Mouse (Mus musculus): ENCODE data around the gene 4930402H24Rik. TPM values are rescaled to one million over a fixed set of nuclear protein-coding genes. Genes with fewer than 3 reads are reported as not detected.

The 4930402H24Rik gene
- 12.3 and 13.4 TPM in 2 replicates for polyA plus RNA-seq (2015; fragmentation: Nextera tagmentation; extraction: Ambion mirVana)

DNA sequence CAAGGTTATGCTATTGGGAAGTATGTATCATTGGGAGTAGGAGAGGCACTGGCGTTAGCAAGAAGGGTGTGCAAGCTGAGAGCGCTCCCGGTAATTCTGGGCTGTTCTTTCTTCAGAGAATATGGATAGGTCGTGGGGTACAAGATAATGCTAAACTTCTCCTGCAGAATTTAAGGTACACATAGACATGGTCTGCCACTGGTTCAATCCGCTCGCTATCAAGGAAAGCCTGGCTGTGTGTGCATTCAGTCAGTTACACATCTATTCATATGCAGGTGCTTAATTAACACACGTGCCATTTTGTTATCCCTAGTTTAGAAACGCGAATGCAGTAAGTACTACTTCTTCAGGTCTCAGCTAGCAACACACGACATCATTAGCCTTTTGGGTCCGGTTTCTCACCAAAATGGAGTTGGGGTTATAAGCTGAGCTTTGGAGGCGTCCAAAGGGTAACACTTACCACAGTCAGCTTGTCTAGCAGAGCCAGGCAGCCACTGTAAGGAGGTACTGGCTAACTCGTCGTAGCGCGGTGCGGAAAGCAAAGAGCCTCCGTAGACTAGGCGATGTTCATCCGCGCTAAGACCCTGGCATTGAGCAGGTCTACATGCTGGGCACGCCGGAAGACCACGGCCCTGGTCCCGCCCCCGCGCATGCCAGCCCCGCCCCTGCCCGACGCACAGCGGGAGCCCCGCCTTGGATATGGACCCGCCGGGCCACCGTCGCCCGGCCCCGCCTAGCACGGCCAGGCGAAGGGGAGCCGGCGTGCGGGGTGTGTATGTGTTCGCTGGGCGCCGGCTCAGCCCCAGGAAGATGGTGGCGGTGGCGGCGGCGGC lies at the start of gene 4930402H24Rik, which contains the start of gene Atrn:
4930402H24Rik (minus strand) TSS at position 656 of the 833 bp plus-strand sequence.
Atrn (plus strand) TSS at position 745 of the 833 bp plus-strand sequence.
- 3% methylated on average over 49 of the region's 50 CpGs for WGBS (ENCODE audit: insufficient replicate concordance)
- peak within 1 kb of the TSS; percentile 92 for H3K4me2 ChIP-seq (ENCODE audit: low read depth, low read length)
- peak within 1 kb of the TSS; percentile 69 for H3K27ac ChIP-seq (ENCODE audit: low read length)
- no peaks in the 10 kb centered on the region for H3K9me3 ChIP-seq (replicated peaks; ENCODE audit: control insufficient read depth, low read length)
- H3K4me3 ChIP-seq (ENCODE audit: low read depth, low read length), result peak within 1 kb of the TSS; percentile 96
- peak; percentile 99 for ATAC-seq (ENCODE audit: low read depth)
- peak within 1 kb of the TSS; percentile 93 for H3K9ac ChIP-seq (ENCODE audit: low read depth, low read length)
- H3K36me3 ChIP-seq (ENCODE audit: control insufficient read depth, insufficient read depth), result no peaks in the 10 kb centered on the region
- no peaks in the 10 kb centered on the region for H3K27me3 ChIP-seq (ENCODE audit: control insufficient read depth, insufficient read depth, low read depth, low read length)
- H3K4me1 ChIP-seq (ENCODE audit: control insufficient read depth, low read depth, low read length), result peaks cover 16% of the 10 kb centered on the region

GRCm38 (mm10) chr2:130950548-130950947 lies 44.3 kb upstream of the 4930402H24Rik start:
- Histone ChIP-seq H3K9ac (ENCODE audit: low read depth, low read length) (no peak overlapping the region), H3K27me3 (ENCODE audit: control insufficient read depth, insufficient read depth, low read depth, low read length) (no peaks in the 10 kb centered on the region), H3K9me3 (replicated peaks; ENCODE audit: control insufficient read depth, low read length) (no peaks in the 10 kb centered on the region), H3K4me3 (ENCODE audit: low read depth, low read length) (no peak overlapping the region), H3K4me1 (ENCODE audit: control insufficient read depth, low read depth, low read length) (no peaks in the 10 kb centered on the region), H3K27ac (ENCODE audit: low read length) (no peak overlapping the region), H3K36me3 (ENCODE audit: control insufficient read depth, insufficient read depth) (no peaks in the 10 kb centered on the region), H3K4me2 (ENCODE audit: low read depth, low read length) (no peak overlapping the region)
- ATAC-seq (ENCODE audit: low read depth), result no peak
- WGBS (ENCODE audit: insufficient replicate concordance), result 0% methylated on average over 1 of the region's 1 CpGs

GRCm38 (mm10) chr2:130949781-130950180 lies 43.6 kb upstream of the 4930402H24Rik start:
- Histone ChIP-seq H3K9ac (ENCODE audit: low read depth, low read length) (no peak overlapping the region), H3K27ac (ENCODE audit: low read length) (no peak overlapping the region), H3K4me2 (ENCODE audit: low read depth, low read length) (no peak overlapping the region), H3K9me3 (replicated peaks; ENCODE audit: control insufficient read depth, low read length) (no peaks in the 10 kb centered on the region), H3K27me3 (ENCODE audit: control insufficient read depth, insufficient read depth, low read depth, low read length) (no peaks in the 10 kb centered on the region), H3K4me3 (ENCODE audit: low read depth, low read length) (no peak overlapping the region), H3K36me3 (ENCODE audit: control insufficient read depth, insufficient read depth) (no peaks in the 10 kb centered on the region), H3K4me1 (ENCODE audit: control insufficient read depth, low read depth, low read length) (no peaks in the 10 kb centered on the region)
- WGBS (ENCODE audit: insufficient replicate concordance), result 73% methylated on average over 2 of the region's 2 CpGs
- ATAC-seq (ENCODE audit: low read depth), result no peak

- Histone ChIP-seq H3K4me2 (ENCODE audit: low read depth, low read length) (no peak overlapping the region), H3K36me3 (ENCODE audit: control insufficient read depth, insufficient read depth) (no peaks in the 10 kb centered on the region), H3K27me3 (ENCODE audit: control insufficient read depth, insufficient read depth, low read depth, low read length) (no peaks in the 10 kb centered on the region), H3K4me1 (ENCODE audit: control insufficient read depth, low read depth, low read length) (peaks cover 8% of the 10 kb centered on the region), H3K9me3 (replicated peaks; ENCODE audit: control insufficient read depth, low read length) (no peaks in the 10 kb centered on the region), H3K27ac (ENCODE audit: low read length) (no peak overlapping the region), H3K9ac (ENCODE audit: low read depth, low read length) (no peak overlapping the region), H3K4me3 (ENCODE audit: low read depth, low read length) (no peak overlapping the region)
- WGBS (ENCODE audit: insufficient replicate concordance), result 63% methylated on average over 12 of the region's 12 CpGs
- peak; percentile 83 for ATAC-seq (ENCODE audit: low read depth)
Observed at GRCm38 (mm10) chr2:130932865-130933264, 26.7 kb upstream of the 4930402H24Rik start.

GRCm38 (mm10) chr2:130929994-130930393 lies 23.8 kb upstream of the 4930402H24Rik start:
- no peak overlapping the region for H3K4me2 ChIP-seq (ENCODE audit: low read depth, low read length)
- H3K9ac ChIP-seq (ENCODE audit: low read depth, low read length), result no peak overlapping the region
- no peak overlapping the region for H3K4me3 ChIP-seq (ENCODE audit: low read depth, low read length)
- ATAC-seq (ENCODE audit: low read depth), result peak; percentile 61; the same call in 1 of the 2 replicates
- H3K9me3 ChIP-seq (replicated peaks; ENCODE audit: control insufficient read depth, low read length), result no peaks in the 10 kb centered on the region
- WGBS (ENCODE audit: insufficient replicate concordance), result 26% methylated on average over 5 of the region's 5 CpGs
- H3K4me1 ChIP-seq (ENCODE audit: control insufficient read depth, low read depth, low read length), result peaks cover 8% of the 10 kb centered on the region
- H3K27ac ChIP-seq (ENCODE audit: low read length), result no peak overlapping the region
- H3K36me3 ChIP-seq (ENCODE audit: control insufficient read depth, insufficient read depth), result no peaks in the 10 kb centered on the region
- H3K27me3 ChIP-seq (ENCODE audit: control insufficient read depth, insufficient read depth, low read depth, low read length), result no peaks in the 10 kb centered on the region

- H3K4me1 ChIP-seq (ENCODE audit: control insufficient read depth, low read depth, low read length), result peaks cover 8% of the 10 kb centered on the region
- no peaks in the 10 kb centered on the region for H3K27me3 ChIP-seq (ENCODE audit: control insufficient read depth, insufficient read depth, low read depth, low read length)
- H3K4me3 ChIP-seq (ENCODE audit: low read depth, low read length), result no peak overlapping the region
- no peak for ATAC-seq (ENCODE audit: low read depth)
- no peak overlapping the region for H3K27ac ChIP-seq (ENCODE audit: low read length)
- no peaks in the 10 kb centered on the region for H3K36me3 ChIP-seq (ENCODE audit: control insufficient read depth, insufficient read depth)
- H3K9ac ChIP-seq (ENCODE audit: low read depth, low read length), result no peak overlapping the region
- no peak overlapping the region for H3K4me2 ChIP-seq (ENCODE audit: low read depth, low read length)
- no peaks in the 10 kb centered on the region for H3K9me3 ChIP-seq (replicated peaks; ENCODE audit: control insufficient read depth, low read length)
Observed at GRCm38 (mm10) chr2:130928530-130928929, 22.3 kb upstream of the 4930402H24Rik start.

DNA sequence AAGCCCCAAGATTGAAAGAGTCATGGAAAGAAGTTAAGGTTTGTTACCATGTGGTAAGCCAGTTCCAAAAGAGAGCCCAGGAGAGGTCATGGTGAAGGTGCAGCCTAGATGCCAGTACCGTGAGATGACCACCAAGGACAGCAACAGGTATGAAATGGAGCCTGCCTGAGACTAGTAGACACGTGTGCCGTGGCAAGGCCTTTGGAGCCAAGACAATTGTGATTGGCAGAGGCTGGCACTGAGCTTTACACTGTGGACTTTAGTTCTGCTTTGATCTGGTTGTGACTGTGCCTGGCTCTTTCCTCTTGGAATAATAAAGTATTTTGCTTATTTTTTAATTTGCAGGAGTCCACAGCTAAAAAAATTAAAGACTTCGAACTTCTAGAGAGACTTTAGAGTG lies 21.8 kb upstream of the 4930402H24Rik start:
- peaks cover 8% of the 10 kb centered on the region for H3K4me1 ChIP-seq (ENCODE audit: control insufficient read depth, low read depth, low read length)
- ATAC-seq (ENCODE audit: low read depth), result no peak
- H3K9me3 ChIP-seq (replicated peaks; ENCODE audit: control insufficient read depth, low read length), result no peaks in the 10 kb centered on the region
- H3K36me3 ChIP-seq (ENCODE audit: control insufficient read depth, insufficient read depth), result no peaks in the 10 kb centered on the region
- no peaks in the 10 kb centered on the region for H3K27me3 ChIP-seq (ENCODE audit: control insufficient read depth, insufficient read depth, low read depth, low read length)
- H3K9ac ChIP-seq (ENCODE audit: low read depth, low read length), result no peak overlapping the region
- 69% methylated on average over 4 of the region's 4 CpGs for WGBS (ENCODE audit: insufficient replicate concordance)
- no peak overlapping the region for H3K4me3 ChIP-seq (ENCODE audit: low read depth, low read length)
- no peak overlapping the region for H3K4me2 ChIP-seq (ENCODE audit: low read depth, low read length)
- no peak overlapping the region for H3K27ac ChIP-seq (ENCODE audit: low read length)

- 59% methylated on average over 2 of the region's 2 CpGs for WGBS (ENCODE audit: insufficient replicate concordance)
Observed at GRCm38 (mm10) chr2:130924950-130925349, 18.7 kb upstream of the 4930402H24Rik start.

GRCm38 (mm10) chr2:130919062-130919593 lies 12.9 kb upstream of the 4930402H24Rik start:
- no peak overlapping the region for H3K9ac ChIP-seq (ENCODE audit: low read depth, low read length)
- no peaks in the 10 kb centered on the region for H3K36me3 ChIP-seq (ENCODE audit: control insufficient read depth, insufficient read depth)
- 67% methylated on average over 5 of the region's 5 CpGs for WGBS (ENCODE audit: insufficient replicate concordance)
- H3K4me1 ChIP-seq (ENCODE audit: control insufficient read depth, low read depth, low read length), result no peaks in the 10 kb centered on the region
- ATAC-seq (ENCODE audit: low read depth), result no peak
- H3K27ac ChIP-seq (ENCODE audit: low read length), result no peak overlapping the region
- H3K4me3 ChIP-seq (ENCODE audit: low read depth, low read length), result no peak overlapping the region
- no peaks in the 10 kb centered on the region for H3K27me3 ChIP-seq (ENCODE audit: control insufficient read depth, insufficient read depth, low read depth, low read length)
- no peaks in the 10 kb centered on the region for H3K9me3 ChIP-seq (replicated peaks; ENCODE audit: control insufficient read depth, low read length)
- no peak overlapping the region for H3K4me2 ChIP-seq (ENCODE audit: low read depth, low read length)

More at GRCm38 (mm10) chr2:130924950-130925349, 18.7 kb upstream of the 4930402H24Rik start:
- no peak for ATAC-seq (ENCODE audit: low read depth)
- no peak overlapping the region for H3K4me3 ChIP-seq (ENCODE audit: low read depth, low read length)
- H3K9ac ChIP-seq (ENCODE audit: low read depth, low read length), result no peak overlapping the region
- no peaks in the 10 kb centered on the region for H3K9me3 ChIP-seq (replicated peaks; ENCODE audit: control insufficient read depth, low read length)
- no peaks in the 10 kb centered on the region for H3K27me3 ChIP-seq (ENCODE audit: control insufficient read depth, insufficient read depth, low read depth, low read length)
- H3K4me1 ChIP-seq (ENCODE audit: control insufficient read depth, low read depth, low read length), result peaks cover 2% of the 10 kb centered on the region; the same call in 1 of the 2 replicates
- H3K27ac ChIP-seq (ENCODE audit: low read length), result no peak overlapping the region
- H3K4me2 ChIP-seq (ENCODE audit: low read depth, low read length), result no peak overlapping the region
- H3K36me3 ChIP-seq (ENCODE audit: control insufficient read depth, insufficient read depth), result no peaks in the 10 kb centered on the region

Data from liver, embryonic 16.5 days (tissue).